Mouse (Mus musculus): ENCODE data around the gene Trim17. TPM values are rescaled to one million over a fixed set of nuclear protein-coding genes. Genes with fewer than 3 reads are reported as not detected.

Gene Trim17
- 0.23 and 0.38 TPM in 2 replicates for polyA plus RNA-seq (2014; fragmentation: Nextera tagmentation; extraction: Ambion mirVana)

GRCm38 (mm10) chr11:58954420-58955142 is at the start of gene Trim17, which contains the start of gene Hist3h2a:
Gene Trim17 (plus strand): TSS chr11:58954685.
Gene Hist3h2a (plus strand): TSS chr11:58954685.
- H3K27ac ChIP-seq (ENCODE audit: low read depth, low read length): peak within 1 kb of the TSS; percentile 100
- no peaks in the 10 kb centered on the region for H3K9me3 ChIP-seq (ENCODE audit: control insufficient read depth, low read length)
- peaks cover 15% of the 10 kb centered on the region for H3K27me3 ChIP-seq (replicated peaks; ENCODE audit: control insufficient read depth, insufficient read depth, low read length)
- DNase-seq (ENCODE audit: low spot score): peak; percentile 83
- H3K4me1 ChIP-seq (replicated peaks; ENCODE audit: control insufficient read depth, insufficient read depth, low read length): peaks cover 25% of the 10 kb centered on the region
- H3K4me3 ChIP-seq (ENCODE audit: low read depth, low read length): peak within 1 kb of the TSS; percentile 91
- H3K36me3 ChIP-seq (ENCODE audit: control insufficient read depth, insufficient read depth, low read length): no peaks in the 10 kb centered on the region; the same call in 1 of the 2 replicates
- peak within 1 kb of the TSS; percentile 97 for H3K4me2 ChIP-seq
- under 1% methylated on average over 49 of the region's 49 CpGs for WGBS
- H3K9ac ChIP-seq (ENCODE audit: low read depth, low read length): peak within 1 kb of the TSS; percentile 99
- peak; percentile 88 for ATAC-seq (replicated peaks; ENCODE audit: low FRiP score)

- DNase-seq (ENCODE audit: low spot score) (no peak), ATAC-seq (replicated peaks; ENCODE audit: low FRiP score) (peak; percentile 26; the same call in 1 of the 2 replicates)
- no peaks in the 10 kb centered on the region for H3K9me3 ChIP-seq (ENCODE audit: control insufficient read depth, low read length)
- H3K27ac ChIP-seq (ENCODE audit: low read depth, low read length): peak overlapping the region; percentile 93; the same call in 1 of the 2 replicates
- H3K36me3 ChIP-seq (ENCODE audit: control insufficient read depth, insufficient read depth, low read length): peaks cover 4% of the 10 kb centered on the region; the same call in 1 of the 2 replicates
- no peak overlapping the region; the same call in 1 of the 2 replicates for H3K9ac ChIP-seq (ENCODE audit: low read depth, low read length)
- no peaks in the 10 kb centered on the region for H3K27me3 ChIP-seq (replicated peaks; ENCODE audit: control insufficient read depth, insufficient read depth, low read length)
- H3K4me2 ChIP-seq: peak overlapping the region; percentile 96
- H3K4me1 ChIP-seq (replicated peaks; ENCODE audit: control insufficient read depth, insufficient read depth, low read length): peaks cover 10% of the 10 kb centered on the region
- 47% methylated on average over 6 of the region's 6 CpGs for WGBS
- H3K4me3 ChIP-seq (ENCODE audit: low read depth, low read length): peak overlapping the region; percentile 91; the same call in 1 of the 2 replicates
Measured at GRCm38 (mm10) chr11:58904838-58905237, 49.6 kb upstream of the Trim17 start.

GRCm38 (mm10) chr11:58913776-58914175 is 40.7 kb upstream of the Trim17 start:
- WGBS: 44% methylated on average over 1 of the region's 1 CpGs
- Histone ChIP-seq H3K9me3 (ENCODE audit: control insufficient read depth, low read length) (no peaks in the 10 kb centered on the region), H3K4me3 (ENCODE audit: low read depth, low read length) (peak overlapping the region; percentile 44), H3K27me3 (replicated peaks; ENCODE audit: control insufficient read depth, insufficient read depth, low read length) (no peaks in the 10 kb centered on the region), H3K36me3 (ENCODE audit: control insufficient read depth, insufficient read depth, low read length) (no peaks in the 10 kb centered on the region), H3K9ac (ENCODE audit: low read depth, low read length) (peak overlapping the region; percentile 69), H3K4me1 (replicated peaks; ENCODE audit: control insufficient read depth, insufficient read depth, low read length) (peaks cover 28% of the 10 kb centered on the region), H3K27ac (ENCODE audit: low read depth, low read length) (peak overlapping the region; percentile 99), H3K4me2 (peak overlapping the region; percentile 76)
- DNase-seq (ENCODE audit: low spot score) (peak; percentile 38), ATAC-seq (replicated peaks; ENCODE audit: low FRiP score) (peak; percentile 79)

- Histone ChIP-seq H3K9ac (ENCODE audit: low read depth, low read length) (peak overlapping the region; percentile 69), H3K4me2 (peak overlapping the region; percentile 76), H3K9me3 (ENCODE audit: control insufficient read depth, low read length) (no peaks in the 10 kb centered on the region), H3K27ac (ENCODE audit: low read depth, low read length) (peak overlapping the region; percentile 99), H3K4me1 (replicated peaks; ENCODE audit: control insufficient read depth, insufficient read depth, low read length) (peaks cover 34% of the 10 kb centered on the region), H3K4me3 (ENCODE audit: low read depth, low read length) (peak overlapping the region; percentile 44), H3K27me3 (replicated peaks; ENCODE audit: control insufficient read depth, insufficient read depth, low read length) (no peaks in the 10 kb centered on the region), H3K36me3 (ENCODE audit: control insufficient read depth, insufficient read depth, low read length) (no peaks in the 10 kb centered on the region)
- ATAC-seq (replicated peaks; ENCODE audit: low FRiP score) (peak; percentile 19; the same call in 1 of the 2 replicates), DNase-seq (ENCODE audit: low spot score) (peak; percentile 60)
- 9% methylated on average over 17 of the region's 17 CpGs for WGBS
Measured at GRCm38 (mm10) chr11:58914461-58915028, 39.9 kb upstream of the Trim17 start.

GRCm38 (mm10) chr11:58916879-58917744 is 37.4 kb upstream of the Trim17 start:
- Histone ChIP-seq H3K4me1 (replicated peaks; ENCODE audit: control insufficient read depth, insufficient read depth, low read length) (peaks cover 36% of the 10 kb centered on the region), H3K27me3 (replicated peaks; ENCODE audit: control insufficient read depth, insufficient read depth, low read length) (no peaks in the 10 kb centered on the region), H3K27ac (ENCODE audit: low read depth, low read length) (peak overlapping the region; percentile 81), H3K36me3 (ENCODE audit: control insufficient read depth, insufficient read depth, low read length) (no peaks in the 10 kb centered on the region), H3K9me3 (ENCODE audit: control insufficient read depth, low read length) (no peaks in the 10 kb centered on the region), H3K9ac (ENCODE audit: low read depth, low read length) (peak overlapping the region; percentile 47), H3K4me3 (ENCODE audit: low read depth, low read length) (no peak overlapping the region), H3K4me2 (peak overlapping the region; percentile 57)
- 41% methylated on average over 14 of the region's 14 CpGs for WGBS
- DNase-seq (ENCODE audit: low spot score) (peak; percentile 64), ATAC-seq (replicated peaks; ENCODE audit: low FRiP score) (peak; percentile 55)

- peak within 1 kb of the TSS; percentile 57 for H3K4me2 ChIP-seq
- H3K36me3 ChIP-seq (ENCODE audit: control insufficient read depth, insufficient read depth, low read length): no peaks in the 10 kb centered on the region
- H3K9me3 ChIP-seq (ENCODE audit: control insufficient read depth, low read length): no peaks in the 10 kb centered on the region
- peak within 1 kb of the TSS; percentile 67 for H3K9ac ChIP-seq (ENCODE audit: low read depth, low read length)
- 56% methylated on average over 12 of the region's 12 CpGs for WGBS
- peak within 1 kb of the TSS; percentile 37 for H3K4me3 ChIP-seq (ENCODE audit: low read depth, low read length)
- H3K27me3 ChIP-seq (replicated peaks; ENCODE audit: control insufficient read depth, insufficient read depth, low read length): no peaks in the 10 kb centered on the region
- DNase-seq (ENCODE audit: low spot score) (no peak), ATAC-seq (replicated peaks; ENCODE audit: low FRiP score) (peak; percentile 79)
- peaks cover 36% of the 10 kb centered on the region for H3K4me1 ChIP-seq (replicated peaks; ENCODE audit: control insufficient read depth, insufficient read depth, low read length)
- H3K27ac ChIP-seq (ENCODE audit: low read depth, low read length): peak within 1 kb of the TSS; percentile 81
Measured at GRCm38 (mm10) chr11:58917745-58918366, 36.6 kb upstream of the Trim17 start, which contains the start of gene Btnl10. Gene Btnl10 (plus strand): TSS chr11:58917908.

GRCm38 (mm10) chr11:58918759-58919158 is 35.7 kb upstream of the Trim17 start:
- H3K4me1 ChIP-seq (replicated peaks; ENCODE audit: control insufficient read depth, insufficient read depth, low read length): peaks cover 30% of the 10 kb centered on the region

GRCm38 (mm10) chr11:58922420-58922819 is 32.1 kb upstream of the Trim17 start:
- ATAC-seq (replicated peaks; ENCODE audit: low FRiP score): no peak
- peaks cover 15% of the 10 kb centered on the region for H3K4me1 ChIP-seq (replicated peaks; ENCODE audit: control insufficient read depth, insufficient read depth, low read length)

More at GRCm38 (mm10) chr11:58918759-58919158, 35.7 kb upstream of the Trim17 start:
- DNase-seq (ENCODE audit: low spot score) (no peak), ATAC-seq (replicated peaks; ENCODE audit: low FRiP score) (no peak)
- H3K36me3 ChIP-seq (ENCODE audit: control insufficient read depth, insufficient read depth, low read length): no peaks in the 10 kb centered on the region
- H3K27ac ChIP-seq (ENCODE audit: low read depth, low read length): no peak overlapping the region; the same call in 1 of the 2 replicates
- H3K4me2 ChIP-seq: peak overlapping the region; percentile 57
- peak overlapping the region; percentile 67 for H3K9ac ChIP-seq (ENCODE audit: low read depth, low read length)
- H3K27me3 ChIP-seq (replicated peaks; ENCODE audit: control insufficient read depth, insufficient read depth, low read length): no peaks in the 10 kb centered on the region
- WGBS: 74% methylated on average over 5 of the region's 5 CpGs
- peak overlapping the region; percentile 37 for H3K4me3 ChIP-seq (ENCODE audit: low read depth, low read length)
- no peaks in the 10 kb centered on the region for H3K9me3 ChIP-seq (ENCODE audit: control insufficient read depth, low read length)

More at GRCm38 (mm10) chr11:58922420-58922819, 32.1 kb upstream of the Trim17 start:
- Histone ChIP-seq H3K27me3 (replicated peaks; ENCODE audit: control insufficient read depth, insufficient read depth, low read length) (no peaks in the 10 kb centered on the region), H3K9me3 (ENCODE audit: control insufficient read depth, low read length) (no peaks in the 10 kb centered on the region), H3K4me3 (ENCODE audit: low read depth, low read length) (no peak overlapping the region), H3K4me2 (no peak overlapping the region), H3K9ac (ENCODE audit: low read depth, low read length) (no peak overlapping the region), H3K27ac (ENCODE audit: low read depth, low read length) (no peak overlapping the region), H3K36me3 (ENCODE audit: control insufficient read depth, insufficient read depth, low read length) (no peaks in the 10 kb centered on the region)
- WGBS: 86% methylated on average over 9 of the region's 9 CpGs
- no peak for DNase-seq (ENCODE audit: low spot score)
